Mouse (Mus musculus): ENCODE results near the gene Frmd4a. TPM values are rescaled to one million over a fixed set of nuclear protein-coding genes. Genes with fewer than 3 reads are reported as not detected.

Gene Frmd4a
- polyA plus RNA-seq, 1 experiment, result 22.8 TPM

- Histone ChIP-seq H3K4me1 (ENCODE audit: control insufficient read depth, insufficient read depth, low read length) (no peaks in the 10 kb centered on the region), H3K4me3 (replicated peaks; ENCODE audit: control insufficient read depth, low read depth, low read length) (no peak overlapping the region), H3K27ac (ENCODE audit: control insufficient read depth, insufficient read depth, low read depth, low read length, poor library complexity) (no peak overlapping the region)
- TF ChIP-seq POLR2A (IDR thresholded peaks at IDR 0.05; ENCODE audit: borderline replicate concordance, control insufficient read depth, low read depth, low read length) (no peak), CTCF (IDR thresholded peaks at IDR 0.05; ENCODE audit: control insufficient read depth, insufficient read depth, low read length) (no peak)
- 81% methylated on average over 9 of the region's 9 CpGs for WGBS
These were observed 517.8 kb downstream of the Frmd4a start for GRCm38 (mm10) chr2:4535187-4535864.

DNA sequence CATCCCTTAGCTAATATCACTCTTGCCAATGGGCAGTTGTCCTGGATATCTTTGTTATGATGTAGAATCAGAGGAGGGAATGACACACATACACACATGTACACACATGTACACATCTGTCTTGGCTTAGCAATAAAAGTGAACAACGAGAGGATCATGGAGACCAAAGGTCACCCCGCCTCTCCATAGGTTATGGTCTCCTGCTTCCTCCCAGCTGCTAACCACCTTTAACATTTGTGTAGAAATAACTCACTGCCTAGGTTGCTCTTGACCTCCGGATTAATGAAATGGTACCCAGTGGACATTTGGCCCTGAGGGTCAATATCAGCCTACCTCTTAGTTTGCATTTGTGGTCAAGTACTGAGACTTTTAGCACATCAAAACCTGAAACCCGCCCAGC lies 523.8 kb downstream of the Frmd4a start:
- H3K27ac ChIP-seq (ENCODE audit: control insufficient read depth, insufficient read depth, low read depth, low read length, poor library complexity), result no peak overlapping the region
- 80% methylated on average over 4 of the region's 4 CpGs for WGBS
- TF ChIP-seq POLR2A (IDR thresholded peaks at IDR 0.05; ENCODE audit: borderline replicate concordance, control insufficient read depth, low read depth, low read length) (no peak), CTCF (IDR thresholded peaks at IDR 0.05; ENCODE audit: control insufficient read depth, insufficient read depth, low read length) (no peak)
- H3K4me1 ChIP-seq (ENCODE audit: control insufficient read depth, insufficient read depth, low read length), result no peaks in the 10 kb centered on the region; the same call in 1 of the 2 replicates
- no peak overlapping the region for H3K4me3 ChIP-seq (replicated peaks; ENCODE audit: control insufficient read depth, low read depth, low read length)

DNA sequence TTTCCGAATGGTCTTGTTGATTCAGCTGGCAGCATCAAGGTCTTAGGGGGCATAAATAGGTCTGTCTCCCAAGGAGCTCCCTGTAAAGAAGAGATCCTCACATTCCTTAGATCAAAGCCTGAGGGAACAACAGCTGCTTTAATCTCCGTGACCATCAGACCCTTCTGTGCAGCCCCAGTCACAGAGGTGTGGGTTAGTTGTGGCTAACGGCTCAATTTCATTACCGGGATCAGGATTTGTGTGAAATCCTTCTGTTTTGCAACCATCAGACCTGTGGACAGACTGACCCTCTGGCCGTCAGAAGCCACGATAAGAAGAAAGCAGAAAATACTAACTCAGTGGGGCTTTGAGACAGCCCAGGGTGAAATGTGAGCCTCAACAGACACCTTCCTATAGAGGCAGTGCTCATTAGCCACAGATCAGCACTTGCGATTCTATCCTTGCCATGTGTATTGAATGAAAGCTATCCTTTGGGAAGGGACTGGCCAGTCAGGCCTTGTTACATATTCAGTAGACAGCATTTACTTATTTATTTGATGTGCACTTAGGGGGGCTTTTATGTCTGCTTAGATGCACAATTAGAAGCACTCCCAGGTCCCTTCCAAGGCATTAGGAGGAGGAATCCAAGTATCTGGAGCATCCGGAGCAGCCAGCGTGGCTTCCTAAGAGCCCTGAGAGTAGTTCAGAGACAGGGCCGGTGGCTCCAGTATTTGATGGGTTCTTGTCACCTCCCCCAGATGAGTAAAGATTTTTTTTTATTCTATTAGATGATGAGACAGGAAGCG lies 524.5 kb downstream of the Frmd4a start:
- no peaks in the 10 kb centered on the region; the same call in 1 of the 2 replicates for H3K4me1 ChIP-seq (ENCODE audit: control insufficient read depth, insufficient read depth, low read length)
- no peak overlapping the region for H3K4me3 ChIP-seq (replicated peaks; ENCODE audit: control insufficient read depth, low read depth, low read length)
- TF ChIP-seq CTCF (IDR thresholded peaks at IDR 0.05; ENCODE audit: control insufficient read depth, insufficient read depth, low read length) (no peak), POLR2A (IDR thresholded peaks at IDR 0.05; ENCODE audit: borderline replicate concordance, control insufficient read depth, low read depth, low read length) (no peak)
- H3K27ac ChIP-seq (ENCODE audit: control insufficient read depth, insufficient read depth, low read depth, low read length, poor library complexity), result no peak overlapping the region
- 78% methylated on average over 11 of the region's 11 CpGs for WGBS

GRCm38 (mm10) chr2:4542629-4543416 lies 525.3 kb downstream of the Frmd4a start:
- 81% methylated on average over 11 of the region's 11 CpGs for WGBS
- Histone ChIP-seq H3K4me3 (replicated peaks; ENCODE audit: control insufficient read depth, low read depth, low read length) (no peak overlapping the region), H3K27ac (ENCODE audit: control insufficient read depth, insufficient read depth, low read depth, low read length, poor library complexity) (no peak overlapping the region), H3K4me1 (ENCODE audit: control insufficient read depth, insufficient read depth, low read length) (no peaks in the 10 kb centered on the region; the same call in 1 of the 2 replicates)
- TF ChIP-seq CTCF (IDR thresholded peaks at IDR 0.05; ENCODE audit: control insufficient read depth, insufficient read depth, low read length) (no peak), POLR2A (IDR thresholded peaks at IDR 0.05; ENCODE audit: borderline replicate concordance, control insufficient read depth, low read depth, low read length) (no peak)

DNA sequence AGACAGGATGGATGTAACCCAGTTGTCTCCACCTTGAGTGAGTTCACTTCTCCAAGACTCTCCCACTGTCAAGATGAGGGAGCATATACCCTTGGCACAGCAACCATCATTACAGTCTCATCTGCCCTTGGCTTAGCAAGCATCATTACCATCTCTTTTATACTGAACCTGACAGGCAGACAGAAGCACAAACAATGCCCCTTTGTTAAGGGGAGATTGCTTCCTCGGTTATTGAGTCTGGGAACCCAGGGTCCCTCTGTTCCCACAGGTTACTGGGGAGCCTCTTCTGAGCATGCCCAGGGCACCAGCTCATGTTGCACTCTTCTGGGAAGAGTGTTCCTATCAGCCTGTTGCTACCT lies 525.9 kb downstream of the Frmd4a start:
- no peak overlapping the region for H3K4me3 ChIP-seq (replicated peaks; ENCODE audit: control insufficient read depth, low read depth, low read length)
- no peak overlapping the region for H3K27ac ChIP-seq (ENCODE audit: control insufficient read depth, insufficient read depth, low read depth, low read length, poor library complexity)
- WGBS, result 59% methylated on average over 1 of the region's 1 CpGs
- TF ChIP-seq CTCF (IDR thresholded peaks at IDR 0.05; ENCODE audit: control insufficient read depth, insufficient read depth, low read length) (no peak), POLR2A (IDR thresholded peaks at IDR 0.05; ENCODE audit: borderline replicate concordance, control insufficient read depth, low read depth, low read length) (no peak)
- no peaks in the 10 kb centered on the region; the same call in 1 of the 2 replicates for H3K4me1 ChIP-seq (ENCODE audit: control insufficient read depth, insufficient read depth, low read length)

DNA sequence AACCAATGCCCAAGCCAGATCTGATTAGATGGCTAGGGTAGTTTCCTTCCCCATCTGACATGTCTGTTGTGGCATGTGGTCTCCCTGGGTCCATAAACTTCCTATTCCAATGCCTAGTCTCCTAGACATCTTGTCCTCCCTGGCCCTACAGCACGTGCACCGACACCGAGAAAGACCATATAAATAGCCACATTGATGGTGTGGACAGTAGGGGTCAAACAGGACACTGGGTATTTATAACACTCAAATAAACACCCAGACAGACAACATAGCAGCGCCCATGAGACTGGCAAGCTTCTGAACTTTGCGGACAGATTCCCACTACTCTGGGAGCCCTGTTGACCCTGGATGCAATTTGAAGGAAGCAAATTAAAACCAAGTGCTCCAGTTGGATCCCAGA lies 526.8 kb downstream of the Frmd4a start:
- H3K4me3 ChIP-seq (replicated peaks; ENCODE audit: control insufficient read depth, low read depth, low read length), result no peak overlapping the region
- TF ChIP-seq POLR2A (IDR thresholded peaks at IDR 0.05; ENCODE audit: borderline replicate concordance, control insufficient read depth, low read depth, low read length) (no peak), CTCF (IDR thresholded peaks at IDR 0.05; ENCODE audit: control insufficient read depth, insufficient read depth, low read length) (no peak)
- 76% methylated on average over 5 of the region's 5 CpGs for WGBS
- no peak overlapping the region for H3K27ac ChIP-seq (ENCODE audit: control insufficient read depth, insufficient read depth, low read depth, low read length, poor library complexity)
- H3K4me1 ChIP-seq (ENCODE audit: control insufficient read depth, insufficient read depth, low read length), result peaks cover 1% of the 10 kb centered on the region; the same call in 1 of the 2 replicates

- peaks cover 3% of the 10 kb centered on the region; the same call in 1 of the 2 replicates for H3K4me1 ChIP-seq (ENCODE audit: control insufficient read depth, insufficient read depth, low read length)
- H3K4me3 ChIP-seq (replicated peaks; ENCODE audit: control insufficient read depth, low read depth, low read length), result no peak overlapping the region
- H3K27ac ChIP-seq (ENCODE audit: control insufficient read depth, insufficient read depth, low read depth, low read length, poor library complexity), result no peak overlapping the region
- 35% methylated on average over 6 of the region's 6 CpGs for WGBS
- TF ChIP-seq CTCF (IDR thresholded peaks at IDR 0.05; ENCODE audit: control insufficient read depth, insufficient read depth, low read length) (no peak), POLR2A (IDR thresholded peaks at IDR 0.05; ENCODE audit: borderline replicate concordance, control insufficient read depth, low read depth, low read length) (no peak)
These were observed 527.7 kb downstream of the Frmd4a start for GRCm38 (mm10) chr2:4545261-4545660.

Data from bone marrow, adult 2 months (tissue).